Mouse (Mus musculus) heart, embryonic 10.5 days (tissue): ENCODE results near the gene Zmat5. TPM values are rescaled to one million over a fixed set of nuclear protein-coding genes. Genes with fewer than 3 reads are reported as not detected.

ENCODE experiments used
- DNase-seq: peaks from one replicate; pipeline ENCODE4 v3.0.0-alpha.2; 2017; ENCODE audit warnings: low spot score
- H3K27ac ChIP-seq: fragments of 300-500 bp; sonication (generic); 2 replicates; pipeline ENCODE4 v1.5.1; 2016; ENCODE audit warnings: mild to moderate bottlenecking
- H3K27me3 ChIP-seq: fragments of 300-500 bp; sonication (generic); 2 replicates; pipeline ENCODE4 v1.6.1; 2016; ENCODE audit warnings: mild to moderate bottlenecking; ENCODE audit not compliant: poor library complexity, insufficient read depth, severe bottlenecking
- H3K36me3 ChIP-seq: fragments of 300-500 bp; sonication (generic); 2 replicates; pipeline ENCODE4 v1.6.1; 2016; ENCODE audit warnings: mild to moderate bottlenecking, moderate library complexity
- H3K4me1 ChIP-seq: fragments of 300-500 bp; sonication (generic); 2 replicates; pipeline ENCODE4 v1.6.1; 2016; ENCODE audit warnings: mild to moderate bottlenecking
- H3K4me3 ChIP-seq: fragments of 300-500 bp; sonication (generic); 2 replicates; pipeline ENCODE4 v1.5.1; 2016; ENCODE audit warnings: mild to moderate bottlenecking, moderate library complexity
- H3K9me3 ChIP-seq: fragments of 300-500 bp; sonication (generic); 2 replicates; pipeline ENCODE4 v1.6.1; 2016; ENCODE audit warnings: mild to moderate bottlenecking, moderate library complexity
- WGBS: fragments of 180-500 bp; shearing (Covaris S2); methylation state at CpG from one replicate; pipeline ENCODE4 v1.1.7; 2016; 5-methylcytosine and 5-hydroxymethylcytosine counted together
- polyA plus RNA-seq: library from polyadenylated mRNA; unstranded; fragments of >200 nt; fragmentation: Nextera tagmentation; extraction: Ambion mirVana; gene quantifications from 2 replicates; pipeline ENCODE4 v1.2.1, GENCODE M21; 2016

Gene Zmat5
- polyA plus RNA-seq, 1 experiment from 2014 or later: 66.7 TPM

GRCm38 (mm10) chr11:4678700-4679440, 25.6 kb upstream of the Zmat5 start:
- H3K27ac ChIP-seq: no peak overlapping the region
- H3K36me3 ChIP-seq: peaks cover 80% of the 10 kb centered on the region
- H3K27me3 ChIP-seq: no peaks in the 10 kb centered on the region
- H3K9me3 ChIP-seq: no peaks in the 10 kb centered on the region
- DNase-seq: no peak
- peaks cover 36% of the 10 kb centered on the region; the same call in 1 of the 2 replicates for H3K4me1 ChIP-seq
- WGBS: 77% methylated on average over 13 of the region's 13 CpGs
- H3K4me3 ChIP-seq: no peak overlapping the region

GRCm38 (mm10) chr11:4679441-4679832, 25.0 kb upstream of the Zmat5 start:
- peaks cover 36% of the 10 kb centered on the region; the same call in 1 of the 2 replicates for H3K4me1 ChIP-seq
- no peak overlapping the region for H3K27ac ChIP-seq
- no peak overlapping the region for H3K4me3 ChIP-seq
- no peaks in the 10 kb centered on the region for H3K27me3 ChIP-seq
- 88% methylated on average over 12 of the region's 12 CpGs for WGBS
- DNase-seq: no peak
- no peaks in the 10 kb centered on the region for H3K9me3 ChIP-seq
- H3K36me3 ChIP-seq: peaks cover 82% of the 10 kb centered on the region

- Histone ChIP-seq H3K4me3 (no peak overlapping the region), H3K36me3 (peaks cover 80% of the 10 kb centered on the region), H3K27me3 (no peaks in the 10 kb centered on the region), H3K4me1 (peaks cover 33% of the 10 kb centered on the region; the same call in 1 of the 2 replicates), H3K27ac (no peak overlapping the region), H3K9me3 (no peaks in the 10 kb centered on the region)
- DNase-seq: no peak
- WGBS: 38% methylated on average over 3 of the region's 3 CpGs
Measured at GRCm38 (mm10) chr11:4680126-4680525, 24.4 kb upstream of the Zmat5 start.

GRCm38 (mm10) chr11:4683516-4683915, 21.0 kb upstream of the Zmat5 start:
- H3K27ac ChIP-seq: no peak overlapping the region
- peaks cover 16% of the 10 kb centered on the region; the same call in 1 of the 2 replicates for H3K4me1 ChIP-seq
- H3K36me3 ChIP-seq: peaks cover 56% of the 10 kb centered on the region
- no peaks in the 10 kb centered on the region for H3K27me3 ChIP-seq
- 85% methylated on average over 6 of the region's 6 CpGs for WGBS
- H3K4me3 ChIP-seq: no peak overlapping the region
- DNase-seq: no peak
- H3K9me3 ChIP-seq: no peaks in the 10 kb centered on the region

- Histone ChIP-seq H3K36me3 (peaks cover 52% of the 10 kb centered on the region), H3K27ac (no peak overlapping the region), H3K4me1 (peaks cover 14% of the 10 kb centered on the region; the same call in 1 of the 2 replicates), H3K4me3 (no peak overlapping the region), H3K27me3 (no peaks in the 10 kb centered on the region), H3K9me3 (no peaks in the 10 kb centered on the region)
- 61% methylated on average over 6 of the region's 6 CpGs for WGBS
- DNase-seq: no peak
Measured at GRCm38 (mm10) chr11:4684186-4684585, 20.3 kb upstream of the Zmat5 start.

GRCm38 (mm10) chr11:4685071-4685470, 19.4 kb upstream of the Zmat5 start:
- Histone ChIP-seq H3K27me3 (no peaks in the 10 kb centered on the region), H3K27ac (no peak overlapping the region), H3K36me3 (peaks cover 44% of the 10 kb centered on the region), H3K9me3 (no peaks in the 10 kb centered on the region), H3K4me1 (peaks cover 6% of the 10 kb centered on the region; the same call in 1 of the 2 replicates), H3K4me3 (no peak overlapping the region)
- WGBS: 90% methylated on average over 4 of the region's 4 CpGs
- no peak for DNase-seq

- no peak for DNase-seq
- Histone ChIP-seq H3K36me3 (peaks cover 42% of the 10 kb centered on the region), H3K9me3 (no peaks in the 10 kb centered on the region), H3K4me3 (no peak overlapping the region), H3K27me3 (no peaks in the 10 kb centered on the region), H3K27ac (no peak overlapping the region), H3K4me1 (0 out of 2 replicates have a peak, but pooled peaks cover 3% of the 10 kb centered on the region)
- 73% methylated on average over 5 of the region's 5 CpGs for WGBS
Measured at GRCm38 (mm10) chr11:4685510-4685909, 19.0 kb upstream of the Zmat5 start.

- Histone ChIP-seq H3K27ac (no peak overlapping the region), H3K4me3 (no peak overlapping the region), H3K4me1 (0 out of 2 replicates have a peak, but pooled peaks cover 3% of the 10 kb centered on the region), H3K9me3 (no peaks in the 10 kb centered on the region), H3K36me3 (peaks cover 27% of the 10 kb centered on the region), H3K27me3 (0 out of 2 replicates have a peak, but pooled peaks cover 4% of the 10 kb centered on the region)
- WGBS: 69% methylated on average over 3 of the region's 3 CpGs
- no peak for DNase-seq
Measured at GRCm38 (mm10) chr11:4687027-4687426, 17.5 kb upstream of the Zmat5 start.

GRCm38 (mm10) chr11:4687874-4688273, 16.6 kb upstream of the Zmat5 start:
- H3K9me3 ChIP-seq: no peaks in the 10 kb centered on the region
- peaks cover 18% of the 10 kb centered on the region for H3K36me3 ChIP-seq
- WGBS: 48% methylated on average over 3 of the region's 3 CpGs
- DNase-seq: no peak
- H3K27me3 ChIP-seq: 0 out of 2 replicates have a peak, but pooled peaks cover 4% of the 10 kb centered on the region
- H3K4me1 ChIP-seq: 0 out of 2 replicates have a peak, but pooled peaks cover 3% of the 10 kb centered on the region
- H3K4me3 ChIP-seq: no peak overlapping the region
- H3K27ac ChIP-seq: no peak overlapping the region

GRCm38 (mm10) chr11:4688632-4689380, 15.7 kb upstream of the Zmat5 start:
- 56% methylated on average over 11 of the region's 11 CpGs for WGBS
- H3K4me3 ChIP-seq: no peak overlapping the region
- no peak for DNase-seq

GRCm38 (mm10) chr11:4690353-4690752, 14.1 kb upstream of the Zmat5 start:
- Histone ChIP-seq H3K27ac (no peak overlapping the region), H3K27me3 (0 out of 2 replicates have a peak, but pooled peaks cover 4% of the 10 kb centered on the region), H3K36me3 (no peaks in the 10 kb centered on the region), H3K9me3 (no peaks in the 10 kb centered on the region), H3K4me1 (no peaks in the 10 kb centered on the region), H3K4me3 (no peak overlapping the region)
- WGBS: 80% methylated on average over 7 of the region's 7 CpGs
- no peak for DNase-seq

More at GRCm38 (mm10) chr11:4688632-4689380, 15.7 kb upstream of the Zmat5 start:
- Histone ChIP-seq H3K27ac (no peak overlapping the region), H3K9me3 (no peaks in the 10 kb centered on the region), H3K4me1 (no peaks in the 10 kb centered on the region), H3K27me3 (0 out of 2 replicates have a peak, but pooled peaks cover 4% of the 10 kb centered on the region), H3K36me3 (peaks cover 9% of the 10 kb centered on the region; the same call in 1 of the 2 replicates)

GRCm38 (mm10) chr11:4691213-4691612, 13.3 kb upstream of the Zmat5 start:
- no peak for DNase-seq
- Histone ChIP-seq H3K27ac (no peak overlapping the region), H3K9me3 (no peaks in the 10 kb centered on the region), H3K4me1 (no peaks in the 10 kb centered on the region), H3K4me3 (no peak overlapping the region), H3K36me3 (no peaks in the 10 kb centered on the region), H3K27me3 (0 out of 2 replicates have a peak, but pooled peaks cover 4% of the 10 kb centered on the region)
- 53% methylated on average over 10 of the region's 10 CpGs for WGBS

- DNase-seq: no peak
- no peak overlapping the region for H3K4me3 ChIP-seq
- no peaks in the 10 kb centered on the region for H3K4me1 ChIP-seq
- H3K36me3 ChIP-seq: no peaks in the 10 kb centered on the region
- no peak overlapping the region for H3K27ac ChIP-seq
- H3K9me3 ChIP-seq: no peaks in the 10 kb centered on the region
- 90% methylated on average over 11 of the region's 11 CpGs for WGBS
- H3K27me3 ChIP-seq: 0 out of 2 replicates have a peak, but pooled peaks cover 4% of the 10 kb centered on the region
Measured at GRCm38 (mm10) chr11:4692162-4692561, 12.3 kb upstream of the Zmat5 start.
